Mouse (Mus musculus) lung, postnatal 0 days (tissue): ENCODE measurements around the gene Slc28a3.

Experiments
- CTCF ChIP-seq: IDR thresholded peaks from 2 replicates; pipeline ENCODE4 v1.5.1; 2016; ENCODE audit warnings: antibody characterized with exemption, mild to moderate bottlenecking
- EP300 ChIP-seq: IDR thresholded peaks from 2 replicates; pipeline ENCODE4 v1.6.1; 2016; ENCODE audit warnings: antibody characterized with exemption, mild to moderate bottlenecking, control low read depth

DNA sequence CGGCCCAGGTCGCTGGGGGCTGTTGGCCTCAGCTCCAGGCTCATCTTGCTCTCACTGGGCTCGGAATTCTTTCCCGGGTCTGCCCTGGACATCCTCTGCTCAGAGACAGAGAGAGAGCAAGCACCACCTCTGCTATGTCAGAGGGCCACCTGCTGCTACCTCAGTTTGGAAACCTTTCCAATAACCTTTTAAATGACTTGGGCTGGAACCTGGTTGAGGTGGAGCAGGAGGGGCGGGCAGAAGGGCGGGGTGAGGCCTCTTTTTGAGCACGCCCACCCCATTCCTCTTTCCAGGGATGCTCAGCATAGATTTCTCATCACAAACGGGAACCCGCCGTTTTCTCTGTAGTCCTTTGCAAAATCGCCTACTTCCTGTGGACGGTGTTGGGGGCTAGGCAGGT lies at the start of gene Slc28a3:
- TF ChIP-seq CTCF (no peak), EP300 (no peak)
